Mouse (Mus musculus) megakaryocyte, embryonic 14.5 days (primary cell): ENCODE measurements around the gene Gm21663. TPM values are rescaled to one million over a fixed set of nuclear protein-coding genes. Genes with fewer than 3 reads are reported as not detected.
"Not testable (repeated sequence)": the region's sequence is repeated elsewhere in the genome, so short reads cannot be mapped to it uniquely, and the experiment has no call there.

Experiments
- H3K27me3 ChIP-seq: replicated peaks from 2 replicates; pipeline ENCODE3; 2012; ENCODE audit warnings: inconsistent platforms
- H3K36me3 ChIP-seq: replicated peaks from 2 replicates; pipeline ENCODE3; 2012; ENCODE audit warnings: low read length, inconsistent platforms, mixed read lengths
- H3K4me1 ChIP-seq: 2 replicates; pipeline ENCODE4 v1.6.1; 2012; ENCODE audit warnings: inconsistent platforms
- H3K4me3 ChIP-seq: replicated peaks from 2 replicates; pipeline ENCODE3; 2012; ENCODE audit warnings: moderate library complexity, mild to moderate bottlenecking, inconsistent platforms
- H3K9me3 ChIP-seq: 2 replicates; pipeline ENCODE4 v1.6.1; 2012; ENCODE audit warnings: inconsistent platforms
- FLI1 ChIP-seq: IDR thresholded peaks from 2 replicates; pipeline ENCODE4 v1.6.1; 2012; ENCODE audit warnings: low read length, inconsistent platforms, mixed read lengths
- GATA1 ChIP-seq: IDR thresholded peaks from 3 replicates; pipeline ENCODE4 v1.6.1; 2012; ENCODE audit warnings: mixed read lengths, low read length, inconsistent platforms, borderline replicate concordance
- polyA plus RNA-seq: library from polyadenylated mRNA; stranded (reverse); fragments of >175 nt; gene quantifications from 2 replicates; pipeline ENCODE4 v1.2.3, GENCODE M21; 2012; ENCODE audit warnings: low replicate concordance; ENCODE audit not compliant: insufficient read depth

Gene Gm21663
- polyA plus RNA-seq: not detected in 2 replicates

DNA sequence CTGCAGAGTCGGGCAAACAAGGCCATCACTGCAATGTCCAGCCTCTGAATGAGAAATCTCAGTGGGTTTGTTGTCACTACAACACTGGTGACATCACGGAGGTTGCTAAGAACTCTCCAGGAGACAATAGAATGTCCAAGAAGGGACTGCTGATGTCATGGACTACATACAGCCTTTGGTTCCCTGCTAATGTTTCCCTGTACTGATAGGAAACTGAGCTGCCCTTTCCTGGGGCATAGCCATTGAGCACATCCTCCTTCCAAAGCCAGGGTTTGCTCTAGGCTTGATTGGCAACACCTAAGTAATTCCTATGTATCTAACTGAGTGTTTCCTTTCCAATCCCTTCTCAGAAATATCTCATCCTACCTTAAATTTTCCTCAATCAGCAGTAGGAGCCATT is at the start of gene Gm21663:
Gm21663 (minus strand) TSS at position 101 of the 400 bp plus-strand sequence.
- H3K9me3 ChIP-seq, H3K27me3 ChIP-seq, H3K4me1 ChIP-seq, H3K36me3 ChIP-seq, H3K4me3 ChIP-seq: not testable (repeated sequence)

DNA sequence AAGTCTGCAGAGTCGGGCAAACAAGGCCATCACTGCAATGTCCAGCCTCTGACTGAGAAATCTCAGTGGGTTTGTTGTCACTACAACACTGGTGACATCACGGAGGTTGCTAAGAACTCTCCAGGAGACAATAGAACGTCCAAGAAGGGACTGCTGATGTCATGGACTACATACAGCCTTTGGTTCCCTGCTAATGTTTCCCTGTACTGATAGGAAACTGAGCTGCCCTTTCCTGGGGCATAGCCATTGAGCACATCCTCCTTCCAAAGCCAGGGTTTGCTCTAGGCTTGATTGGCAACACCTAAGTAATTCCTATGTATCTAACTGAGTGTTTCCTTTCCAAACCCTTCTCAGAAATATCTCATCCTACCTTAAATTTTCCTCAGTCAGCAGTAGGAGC is 46.4 kb upstream of the Gm21663 start, which contains the start of gene Gm21698:
Gm21698 (minus strand) TSS at position 101 of the 400 bp plus-strand sequence.
- not testable (repeated sequence) for H3K36me3 ChIP-seq, H3K4me1 ChIP-seq, H3K9me3 ChIP-seq, H3K4me3 ChIP-seq, H3K27me3 ChIP-seq

DNA sequence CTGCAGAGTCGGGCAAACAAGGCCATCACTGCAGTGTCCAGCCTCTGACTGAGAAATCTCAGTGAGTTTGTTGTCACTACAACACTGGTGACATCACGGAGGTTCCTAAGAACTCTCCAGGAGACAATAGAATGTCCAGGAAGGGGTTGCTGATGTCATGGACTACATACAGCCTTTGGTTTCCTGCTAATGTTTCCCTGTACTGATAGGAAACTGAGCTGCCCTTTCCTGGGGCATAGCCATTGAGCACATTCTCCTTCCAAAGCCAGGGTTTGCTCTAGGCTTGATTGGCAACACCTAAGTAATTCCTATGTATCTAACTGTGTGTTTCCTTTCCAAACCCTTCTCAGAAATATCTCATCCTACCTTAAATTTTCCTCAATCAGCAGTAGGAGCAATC is 30.4 kb upstream of the Gm21663 start, which contains the start of gene Gm21680:
Gm21680 (minus strand) TSS at position 101 of the 400 bp plus-strand sequence.
- H3K4me3 ChIP-seq, H3K9me3 ChIP-seq, H3K27me3 ChIP-seq, H3K36me3 ChIP-seq, H3K4me1 ChIP-seq: not testable (repeated sequence)

- not testable (repeated sequence) for H3K36me3 ChIP-seq, H3K9me3 ChIP-seq, H3K27me3 ChIP-seq, H3K4me3 ChIP-seq, H3K4me1 ChIP-seq
Observed at GRCm38 (mm10) chr5:25957050-25957449, 14.9 kb upstream of the Gm21663 start.

DNA sequence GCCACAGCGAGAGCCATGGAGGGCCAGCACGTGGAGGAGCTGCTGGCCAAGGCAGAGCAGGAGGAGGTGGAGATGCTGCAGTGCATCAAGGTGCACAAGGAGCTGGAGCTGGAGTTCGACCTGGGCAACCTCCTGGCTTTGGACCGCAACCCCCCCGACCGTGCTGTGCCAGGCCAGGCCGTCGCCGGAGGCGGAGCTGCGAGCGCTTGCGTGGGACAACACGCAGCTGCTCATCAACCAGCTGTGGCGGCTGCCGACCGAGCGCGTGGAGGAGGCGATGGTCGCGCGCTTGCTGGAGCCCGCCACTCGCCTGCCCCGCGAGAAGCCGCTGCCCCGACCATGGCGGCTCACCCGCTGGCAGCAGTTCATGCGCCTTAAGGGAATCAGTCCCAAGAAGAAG is 14.4 kb upstream of the Gm21663 start:
- not testable (repeated sequence) for H3K4me1 ChIP-seq, H3K36me3 ChIP-seq, H3K9me3 ChIP-seq, H3K4me3 ChIP-seq, H3K27me3 ChIP-seq

DNA sequence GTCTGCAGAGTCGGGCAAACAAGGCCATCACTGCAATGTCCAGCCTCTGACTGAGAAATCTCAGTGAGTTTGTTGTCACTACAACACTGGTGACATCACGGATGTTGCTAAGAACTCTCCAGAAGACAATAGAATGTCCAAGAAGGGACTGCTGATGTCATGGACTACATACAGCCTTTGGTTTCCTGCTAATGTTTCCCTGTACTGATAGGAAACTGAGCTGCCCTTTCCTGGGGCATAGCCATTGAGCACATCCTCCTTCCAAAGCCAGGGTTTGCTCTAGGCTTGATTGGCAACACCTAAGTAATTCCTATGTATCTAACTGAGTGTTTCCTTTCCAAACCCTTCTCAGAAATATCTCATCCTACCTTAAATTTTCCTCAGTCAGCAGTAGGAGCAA is 12.1 kb upstream of the Gm21663 start, which contains the start of gene Gm21671:
Gm21671 (minus strand) TSS at position 101 of the 400 bp plus-strand sequence.
- H3K36me3 ChIP-seq, H3K9me3 ChIP-seq, H3K4me3 ChIP-seq, H3K27me3 ChIP-seq, H3K4me1 ChIP-seq: not testable (repeated sequence)

- not testable (repeated sequence) for H3K36me3 ChIP-seq, H3K4me3 ChIP-seq, H3K9me3 ChIP-seq, H3K4me1 ChIP-seq, H3K27me3 ChIP-seq
Observed at GRCm38 (mm10) chr5:25945391-25945790, 3.2 kb upstream of the Gm21663 start.

GRCm38 (mm10) chr5:25891321-25891720 is 50.9 kb downstream of the Gm21663 start:
- H3K36me3 ChIP-seq: no peaks in the 10 kb centered on the region
- no peaks in the 10 kb centered on the region for H3K27me3 ChIP-seq
- H3K4me3 ChIP-seq: no peak overlapping the region
- TF ChIP-seq FLI1 (no peak), GATA1 (no peak)
- no peaks in the 10 kb centered on the region for H3K4me1 ChIP-seq
- H3K9me3 ChIP-seq: peaks cover 7% of the 10 kb centered on the region; the same call in 1 of the 2 replicates

DNA sequence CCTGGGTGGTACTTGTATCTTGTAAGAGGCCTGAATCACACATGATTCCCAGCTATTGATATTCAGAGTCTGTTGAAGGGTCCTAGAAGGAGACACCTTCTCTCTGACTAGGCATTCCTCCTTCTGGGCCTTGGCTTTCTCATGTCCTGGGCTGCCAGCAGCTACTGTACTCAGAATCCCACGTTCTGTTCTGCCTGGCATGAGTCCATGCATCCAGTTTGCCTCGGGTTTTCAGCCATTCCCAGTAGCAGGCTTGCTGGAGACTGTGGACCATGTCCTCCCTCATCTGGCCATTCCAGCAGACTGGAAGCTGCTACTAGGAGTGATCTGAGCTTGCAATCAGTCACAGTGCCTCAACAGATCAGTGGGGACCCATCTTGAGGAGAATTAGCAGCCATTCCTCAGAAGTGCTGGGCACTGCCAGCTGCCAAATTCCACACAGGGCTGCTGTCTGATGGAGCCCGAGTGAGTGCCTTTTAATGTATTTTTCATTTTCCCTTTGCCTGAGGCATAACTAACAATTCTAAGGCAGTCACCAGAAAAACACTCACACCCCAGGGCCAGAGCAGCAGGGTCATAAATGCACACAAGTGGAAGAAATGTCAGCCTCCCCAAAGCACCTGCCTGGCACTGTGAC is 52.3 kb downstream of the Gm21663 start:
- Histone ChIP-seq H3K4me3 (no peak overlapping the region), H3K9me3 (peaks cover 20% of the 10 kb centered on the region), H3K4me1 (no peaks in the 10 kb centered on the region), H3K36me3 (no peaks in the 10 kb centered on the region), H3K27me3 (no peaks in the 10 kb centered on the region)
- no peak for TF ChIP-seq GATA1
- no peak for TF ChIP-seq FLI1

DNA sequence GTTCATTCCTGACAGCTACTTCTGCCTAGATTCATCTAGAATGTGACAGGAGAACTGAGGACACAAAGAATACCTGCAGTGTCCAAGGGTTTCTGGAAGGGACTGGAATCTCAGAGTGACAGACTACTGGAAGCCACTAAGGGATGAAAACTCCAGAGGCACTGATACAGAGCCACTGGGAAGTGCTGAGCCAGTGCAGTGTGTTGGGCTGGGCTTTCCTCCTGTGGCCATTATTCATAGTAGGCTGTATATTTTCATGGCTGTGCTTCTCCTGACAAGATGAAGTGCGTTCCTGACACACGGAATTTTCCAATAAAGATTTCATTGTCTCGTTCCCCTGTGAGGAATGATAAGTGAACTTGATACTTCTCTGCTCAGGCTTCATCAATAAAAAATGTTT is 55.5 kb downstream of the Gm21663 start:
- no peak for TF ChIP-seq GATA1
- TF ChIP-seq FLI1: no peak
- H3K36me3 ChIP-seq: no peaks in the 10 kb centered on the region
- H3K4me3 ChIP-seq: no peak overlapping the region
- no peaks in the 10 kb centered on the region for H3K4me1 ChIP-seq
- H3K9me3 ChIP-seq: peaks cover 26% of the 10 kb centered on the region
- no peaks in the 10 kb centered on the region for H3K27me3 ChIP-seq

Other genes starting within 250 kb of the Gm21663 start
- gene Xrcc2, start 236.6 kb downstream of the Gm21663 start, polyA plus RNA-seq: 0.81 TPM in 1 of 2 replicates, not detected in the other
- 1.4 TPM in 1 of 2 replicates, not detected in the other for gene Actr3b, start 182.4 kb downstream of the Gm21663 start, polyA plus RNA-seq
- not detected in 2 replicates for gene Gm21671, start 12.0 kb upstream of the Gm21663 start, polyA plus RNA-seq
- not detected in 2 replicates for gene Gm21680, start 30.3 kb upstream of the Gm21663 start, polyA plus RNA-seq
- not detected in 2 replicates for gene Gm21698, start 46.3 kb upstream of the Gm21663 start, polyA plus RNA-seq
- not detected in 2 replicates for gene Gm1979, start 62.4 kb upstream of the Gm21663 start, polyA plus RNA-seq
- gene Gm5862, start 80.5 kb upstream of the Gm21663 start, polyA plus RNA-seq: not detected in 2 replicates
- gene Speer4a, start 97.2 kb upstream of the Gm21663 start, polyA plus RNA-seq: not detected in 2 replicates
- not detected in 2 replicates for gene Gm7347, start 116.2 kb upstream of the Gm21663 start, polyA plus RNA-seq
- gene Gm10471, start 146.9 kb upstream of the Gm21663 start, polyA plus RNA-seq: not detected in 2 replicates
- gene 5031410I06Rik, start 163.0 kb upstream of the Gm21663 start, polyA plus RNA-seq: not detected in 2 replicates
- gene Gm10220, start 179.0 kb upstream of the Gm21663 start, polyA plus RNA-seq: not detected in 2 replicates